Mouse (Mus musculus) CH12.LX (cell line): ENCODE measurements around the gene H2-Oa.

Experiments
- CTCF ChIP-seq, 2 experiments: IDR thresholded peaks in 1 of 2; conservative IDR thresholded peaks in 1 of 2; 2 replicates each; pipeline ENCODE4 v1.5.1; 2011 to 2012; ENCODE audit warnings: low read depth in 2 of 2, low read length in 2 of 2, improper control_type of control experiment in 1 of 2, inconsistent platforms in 1 of 2, mild to moderate bottlenecking in 1 of 2, moderate library complexity in 1 of 2
- GABPA ChIP-seq: IDR thresholded peaks from 2 replicates; pipeline ENCODE4 v1.6.1; 2012; ENCODE audit warnings: low read depth, low read length, improper control_type of control experiment, inconsistent platforms; ENCODE audit not compliant: insufficient replicate concordance

DNA sequence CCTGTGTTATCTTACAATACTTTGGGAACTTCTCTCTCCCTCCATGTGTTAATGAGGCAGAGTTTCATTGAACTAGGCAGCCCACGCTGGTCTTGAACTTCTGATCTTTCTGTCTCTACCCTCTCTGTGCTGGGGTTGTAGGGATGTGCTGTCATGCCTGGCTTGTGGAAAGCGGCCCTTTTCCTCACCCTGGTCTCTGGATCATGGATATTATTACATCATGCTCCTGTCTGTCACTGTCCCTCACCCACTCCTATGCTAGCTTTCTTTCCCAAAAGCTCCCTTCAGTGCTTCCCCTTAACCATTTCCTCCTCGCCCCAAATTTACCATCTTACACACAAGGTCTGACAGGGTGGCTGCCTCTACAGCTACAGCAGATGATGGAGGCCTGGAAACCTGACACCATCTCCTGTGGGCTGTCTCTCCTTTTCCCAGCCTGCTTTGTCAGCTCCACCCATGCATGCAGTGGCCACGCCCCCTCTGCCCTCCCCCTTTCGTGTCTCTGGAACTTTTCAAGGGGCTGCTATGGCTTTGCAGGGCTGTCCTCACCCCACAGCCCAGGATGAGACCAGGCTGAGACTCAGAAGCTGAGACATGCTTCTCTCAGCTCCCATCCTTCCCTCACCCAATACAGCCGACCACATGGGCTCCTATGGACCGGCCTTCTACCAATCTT is 1.2 kb downstream of the H2-Oa start:
- TF ChIP-seq GABPA (no peak), CTCF (conservative IDR thresholded peaks at IDR 0.05 in 1 of 2, IDR thresholded peaks at IDR 0.05 in 1 of 2; ENCODE audit: low read depth in 2 of 2, low read length in 2 of 2) (no peak)
